Mouse (Mus musculus): ENCODE measurements around the gene Cmip.

Gene Cmip

DNA sequence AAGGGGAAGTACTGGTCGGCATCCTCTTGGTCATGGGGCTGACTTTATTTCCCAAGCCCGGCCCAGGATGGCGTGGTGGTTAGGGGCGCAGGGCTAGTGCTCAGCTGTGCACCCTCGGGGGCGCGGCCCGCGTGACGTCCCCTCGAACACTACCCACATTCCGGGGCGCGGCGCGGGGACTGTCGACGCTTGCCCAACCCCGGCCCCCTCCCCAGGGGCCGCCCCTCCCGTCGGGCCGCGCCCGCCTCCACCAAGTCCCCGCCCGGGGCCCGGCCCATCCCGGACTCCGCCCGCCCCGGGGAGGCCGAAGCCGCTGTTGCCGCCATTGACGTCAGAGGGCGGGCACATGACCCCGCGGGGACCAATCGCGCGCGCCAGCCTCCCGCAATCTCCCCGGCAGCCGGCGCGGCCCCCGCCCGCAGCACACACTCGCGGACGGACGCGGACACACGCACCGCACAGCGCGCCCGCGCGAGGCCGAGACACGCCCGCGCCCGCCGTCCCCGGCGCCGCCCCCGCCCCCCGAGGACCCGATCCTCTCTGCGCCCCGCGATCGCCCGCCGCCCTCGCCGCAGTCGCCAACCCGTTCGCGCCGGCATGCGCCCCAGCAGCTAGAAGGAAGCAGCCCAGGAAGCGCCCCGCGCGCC, 449 bp upstream of the Cmip start:
- peak; percentile 82 for ATAC-seq (ENCODE audit: insufficient number of reproducible peaks, low FRiP score, low TSS enrichment)

GRCm38 (mm10) chr8:117257821-117258575, 1.1 kb downstream of the Cmip start:
- no peak for ATAC-seq (ENCODE audit: insufficient number of reproducible peaks, low FRiP score, low TSS enrichment)

DNA sequence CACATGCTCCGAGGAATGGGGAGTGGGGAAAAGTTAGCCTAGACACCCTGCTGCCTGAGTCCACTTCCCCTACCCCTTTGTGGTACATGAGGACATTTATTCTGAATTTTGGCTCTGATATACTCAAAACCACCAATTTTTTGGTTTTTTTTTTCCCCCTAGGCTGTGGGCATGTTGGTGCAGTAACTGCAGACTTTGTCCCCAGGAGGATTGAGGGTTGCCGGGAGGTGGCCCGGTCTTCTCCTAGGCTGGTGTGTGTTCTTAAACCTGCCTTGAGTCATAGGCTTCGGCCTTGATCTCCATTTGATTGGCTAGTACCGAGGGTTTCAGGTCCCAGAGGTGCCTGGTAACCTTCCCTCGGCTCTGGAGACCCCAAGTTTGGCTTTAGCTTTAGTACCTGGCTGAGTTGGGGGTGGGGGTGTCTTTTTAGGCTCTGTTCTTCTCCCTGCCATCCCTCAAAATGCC, 1.7 kb downstream of the Cmip start:
- ATAC-seq (ENCODE audit: insufficient number of reproducible peaks, low FRiP score, low TSS enrichment) = no peak

- no peak for ATAC-seq (ENCODE audit: insufficient number of reproducible peaks, low FRiP score, low TSS enrichment)
Observed at GRCm38 (mm10) chr8:117259431-117260001, 2.7 kb downstream of the Cmip start.

DNA sequence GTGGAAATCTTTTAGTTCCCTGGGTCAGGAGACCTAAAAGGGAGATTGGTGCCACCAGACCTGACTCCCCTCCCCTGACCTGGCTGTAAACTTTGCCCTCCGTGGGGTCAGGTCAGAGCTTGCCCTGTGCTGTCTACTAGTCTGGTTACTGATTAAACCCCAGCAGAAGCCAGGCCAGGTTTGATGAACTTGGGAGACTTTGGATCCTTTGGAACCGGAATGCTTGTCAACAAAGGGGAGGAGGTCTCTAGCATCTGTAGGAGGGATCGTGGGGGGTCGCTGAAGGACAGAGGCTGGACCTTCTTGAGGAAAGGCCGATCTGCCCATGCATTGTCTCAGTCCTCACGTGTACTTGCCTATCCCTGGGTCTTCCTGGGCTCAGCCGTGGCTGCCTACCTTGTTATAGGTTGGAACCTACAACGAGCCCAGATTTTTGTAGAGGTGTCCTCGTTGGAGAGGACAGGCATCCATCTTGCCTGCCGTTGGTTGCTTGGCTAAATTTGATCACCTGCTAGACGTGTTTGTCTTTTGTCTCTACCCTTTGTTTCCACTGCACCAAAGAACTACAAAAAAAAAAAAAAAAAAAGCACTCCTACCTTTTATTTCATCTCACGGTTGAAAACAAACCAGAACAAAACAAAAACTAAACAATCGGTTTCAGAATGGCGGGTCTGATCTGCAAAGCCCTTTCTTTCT, 3.5 kb downstream of the Cmip start:
- ATAC-seq (ENCODE audit: insufficient number of reproducible peaks, low FRiP score, low TSS enrichment) = no peak

DNA sequence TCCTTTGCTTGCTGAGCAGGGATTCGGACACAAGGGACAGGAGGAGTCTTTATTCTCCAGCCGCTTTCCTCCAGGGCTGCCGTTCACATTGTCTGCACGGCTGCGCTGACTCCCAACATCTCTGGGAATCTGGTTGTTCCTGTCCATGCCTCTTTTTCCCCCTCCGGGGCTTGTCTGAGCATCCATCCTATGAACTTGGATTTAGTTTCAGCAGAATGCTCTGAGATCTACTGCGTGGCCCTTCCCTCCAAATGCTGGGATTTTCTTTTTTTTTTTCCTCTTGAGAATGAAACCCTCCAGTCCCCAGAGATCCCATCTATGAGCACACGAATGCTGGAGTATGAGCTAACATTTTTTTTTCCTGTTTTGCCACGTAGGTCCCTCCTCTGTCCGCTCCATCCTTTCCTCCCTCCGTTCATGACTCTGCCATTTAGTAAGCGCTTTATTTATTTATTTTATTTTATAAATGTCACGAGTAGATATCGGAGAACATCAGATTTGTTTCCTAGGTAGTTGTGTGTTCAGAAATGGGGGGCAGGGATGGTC, 4.1 kb downstream of the Cmip start:
- ATAC-seq (ENCODE audit: insufficient number of reproducible peaks, low FRiP score, low TSS enrichment) = no peak

- no peak for ATAC-seq (ENCODE audit: insufficient number of reproducible peaks, low FRiP score, low TSS enrichment)
Observed at GRCm38 (mm10) chr8:117261702-117262101, 4.8 kb downstream of the Cmip start.

DNA sequence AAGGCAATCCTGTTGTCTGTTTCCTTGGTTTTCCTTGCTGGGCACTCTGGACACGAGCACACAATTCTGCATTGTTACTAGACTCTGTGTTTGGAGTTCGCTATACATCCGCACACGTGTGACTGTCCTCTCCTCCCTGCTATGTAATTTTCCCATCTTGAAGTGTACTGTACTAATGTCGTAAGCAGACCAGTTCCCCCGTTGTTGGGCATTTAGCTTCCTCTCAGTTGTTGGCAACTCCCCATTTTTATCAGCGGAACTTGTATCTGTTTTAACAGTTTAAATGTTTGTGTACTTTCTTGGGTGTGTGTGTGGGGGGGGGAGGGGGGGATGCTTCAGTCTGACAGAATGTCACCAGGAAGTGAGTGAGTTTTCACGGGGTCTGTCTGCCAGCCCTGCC, 5.8 kb downstream of the Cmip start:
- no peak for ATAC-seq (ENCODE audit: insufficient number of reproducible peaks, low FRiP score, low TSS enrichment)

DNA sequence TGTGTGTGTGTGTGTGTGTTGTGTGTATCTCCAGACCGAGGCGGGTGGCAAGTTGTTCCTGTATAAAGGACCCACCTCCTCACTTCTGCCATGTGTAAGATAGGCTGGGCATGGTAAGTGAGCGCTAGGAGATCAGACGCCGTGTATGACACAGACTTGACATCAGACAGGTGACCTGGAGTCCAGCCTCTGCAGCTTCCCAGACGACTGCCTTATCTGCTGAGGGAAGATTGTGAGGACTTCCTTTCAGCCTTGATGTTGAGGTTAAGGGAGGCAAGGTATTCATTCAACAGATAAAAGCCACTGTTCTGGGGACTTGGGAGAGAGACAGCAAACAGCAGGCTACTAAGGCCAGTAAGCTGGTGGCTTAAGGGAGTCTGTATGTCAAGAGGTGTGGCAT, 6.6 kb downstream of the Cmip start:
- ATAC-seq (ENCODE audit: insufficient number of reproducible peaks, low FRiP score, low TSS enrichment) = no peak

DNA sequence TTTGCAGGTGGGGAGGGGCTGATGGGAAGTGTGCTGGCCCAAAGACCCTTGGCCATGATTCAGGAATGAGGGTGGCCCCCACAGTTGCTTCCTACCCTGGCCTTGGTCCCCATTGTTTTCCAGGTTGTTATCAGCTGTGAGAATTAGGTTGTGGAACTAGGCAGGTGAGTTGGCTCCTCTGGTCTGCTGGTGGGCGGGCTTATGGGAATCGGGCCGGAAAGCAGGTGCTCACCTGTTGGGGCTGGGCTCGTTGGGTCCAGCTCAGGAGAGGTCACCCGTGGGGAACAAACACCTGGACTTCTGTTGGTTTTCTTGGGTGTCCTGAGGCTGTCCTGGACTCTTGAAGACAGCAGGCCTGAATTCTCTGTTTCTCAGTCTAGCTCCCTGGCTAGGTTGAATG, 8.2 kb downstream of the Cmip start:
- ATAC-seq (ENCODE audit: insufficient number of reproducible peaks, low FRiP score, low TSS enrichment) = no peak

GRCm38 (mm10) chr8:117267403-117268129, 10.7 kb downstream of the Cmip start:
- no peak for ATAC-seq (ENCODE audit: insufficient number of reproducible peaks, low FRiP score, low TSS enrichment)

- ATAC-seq (ENCODE audit: insufficient number of reproducible peaks, low FRiP score, low TSS enrichment) = no peak
Observed at GRCm38 (mm10) chr8:117278234-117278633, 21.4 kb downstream of the Cmip start.

GRCm38 (mm10) chr8:117278668-117279132, 21.8 kb downstream of the Cmip start:
- ATAC-seq (ENCODE audit: insufficient number of reproducible peaks, low FRiP score, low TSS enrichment) = peak; percentile 24; the same call in 1 of the 2 replicates

GRCm38 (mm10) chr8:117280488-117280887, 23.6 kb downstream of the Cmip start:
- no peak for ATAC-seq (ENCODE audit: insufficient number of reproducible peaks, low FRiP score, low TSS enrichment)

GRCm38 (mm10) chr8:117281676-117282075, 24.8 kb downstream of the Cmip start:
- no peak for ATAC-seq (ENCODE audit: insufficient number of reproducible peaks, low FRiP score, low TSS enrichment)

DNA sequence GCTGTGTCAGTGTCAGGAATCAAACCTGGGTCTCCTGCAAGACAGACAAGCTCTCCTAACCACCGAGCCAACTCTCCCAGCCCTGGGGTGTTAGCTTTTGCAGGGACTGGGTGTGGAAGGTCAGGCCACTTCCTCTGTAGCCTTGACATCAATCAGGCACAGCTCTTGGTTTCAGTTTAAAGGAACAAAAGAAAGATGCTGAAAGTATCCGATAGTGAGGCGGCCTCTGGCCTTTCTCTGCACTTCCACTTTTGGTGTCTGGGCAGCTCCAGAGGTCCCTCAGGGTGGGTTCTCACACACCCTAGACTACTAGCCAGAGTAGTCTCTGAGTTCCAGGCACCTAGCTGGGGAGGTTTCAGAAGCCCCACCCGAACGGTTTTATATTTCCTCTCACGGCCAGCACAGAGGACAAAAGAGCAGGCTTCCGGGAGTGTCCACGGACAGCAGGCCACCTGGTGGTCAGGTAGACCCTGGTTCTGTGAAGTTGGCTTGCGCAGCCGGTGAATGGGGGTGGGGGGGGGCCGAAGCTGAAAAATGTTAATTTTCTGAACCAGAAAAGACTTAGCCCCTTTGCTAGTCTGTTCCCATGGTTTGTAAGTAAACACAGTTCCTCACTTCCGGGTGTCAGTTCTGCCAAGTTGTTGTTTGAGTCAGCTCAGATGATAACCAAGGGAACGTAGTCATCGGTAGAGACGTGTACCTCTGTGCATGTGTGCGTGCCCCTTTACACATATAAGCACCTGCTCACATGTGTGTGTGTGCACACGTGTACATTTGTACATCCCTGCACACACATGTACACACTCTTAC, 25.5 kb downstream of the Cmip start:
- ATAC-seq (ENCODE audit: insufficient number of reproducible peaks, low FRiP score, low TSS enrichment) = no peak

DNA sequence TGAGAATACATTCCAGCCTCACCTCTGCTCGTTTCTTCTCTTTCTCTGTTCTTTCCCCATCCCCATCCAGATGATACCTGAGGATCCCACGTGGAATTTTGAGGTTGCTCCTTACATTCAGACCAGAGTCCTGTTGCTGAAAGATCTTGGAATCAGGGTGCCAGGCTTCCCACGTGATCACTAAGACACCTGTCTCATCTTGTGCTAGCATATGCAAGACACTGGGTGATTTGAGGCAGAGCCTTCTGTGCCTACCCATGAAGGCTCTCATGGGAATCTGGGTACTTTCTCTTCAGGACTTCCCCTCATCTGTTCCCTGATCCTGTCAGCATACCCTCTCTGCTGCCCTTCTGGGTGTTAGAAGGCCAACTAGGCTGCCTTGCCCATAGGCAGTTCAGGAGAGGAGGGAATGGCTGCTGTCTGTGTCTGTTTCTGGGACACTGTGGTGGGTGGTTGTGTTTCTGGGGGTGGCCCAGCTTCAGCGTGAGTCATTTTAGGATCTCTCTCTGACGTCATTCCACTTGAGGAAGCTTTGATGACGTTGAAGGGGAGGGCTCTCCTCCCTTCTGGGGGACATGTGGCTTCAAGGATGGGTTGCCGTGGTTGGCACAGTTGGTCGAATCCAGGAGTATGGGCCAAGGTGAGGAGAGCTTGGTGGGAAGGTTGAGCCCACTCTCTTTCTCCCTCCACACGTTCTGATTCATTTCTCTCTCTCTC, 28.1 kb downstream of the Cmip start:
- no peak for ATAC-seq (ENCODE audit: insufficient number of reproducible peaks, low FRiP score, low TSS enrichment)

- ATAC-seq (ENCODE audit: insufficient number of reproducible peaks, low FRiP score, low TSS enrichment) = no peak
Observed at GRCm38 (mm10) chr8:117287966-117288365, 31.1 kb downstream of the Cmip start.

GRCm38 (mm10) chr8:117289016-117289415, 32.2 kb downstream of the Cmip start:
- ATAC-seq (ENCODE audit: insufficient number of reproducible peaks, low FRiP score, low TSS enrichment) = no peak
